Mouse (Mus musculus): ENCODE measurements around the gene Slit3. TPM values are rescaled to one million over a fixed set of nuclear protein-coding genes. Genes with fewer than 3 reads are reported as not detected.
A peak's percentile ranks its signal among the peaks of the same experiment; 100 is the strongest.

Gene Slit3
- total RNA-seq, 2 experiments from 2014 or later, result 12.5 to 17.9 TPM

- DNase-seq, result no peak
Measured at GRCm38 (mm10) chr11:35703471-35703870, 582.4 kb downstream of the Slit3 start.

- no peak for DNase-seq
Measured at GRCm38 (mm10) chr11:35704381-35704780, 583.4 kb downstream of the Slit3 start.

- DNase-seq, result no peak
Measured at GRCm38 (mm10) chr11:35704927-35705326, 583.9 kb downstream of the Slit3 start.

DNA sequence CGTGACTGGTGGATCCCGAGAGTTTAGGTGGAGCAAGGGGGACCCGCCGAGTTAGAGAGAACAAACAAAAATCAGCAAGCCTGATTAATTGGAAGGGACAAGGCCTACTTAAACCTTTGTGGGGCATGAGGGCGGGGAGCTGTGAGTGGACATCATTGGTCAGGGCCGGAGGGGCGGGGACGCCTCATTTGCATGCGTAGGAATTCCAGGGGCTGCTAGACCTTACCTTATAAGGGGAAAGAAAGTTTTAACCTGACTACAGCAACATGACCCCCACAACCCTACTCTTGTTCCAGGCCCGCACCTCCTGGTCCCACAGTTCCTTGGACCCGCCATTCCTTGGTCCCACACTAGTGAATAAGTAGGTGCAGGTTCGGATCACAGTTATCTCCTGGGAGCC lies 586.4 kb downstream of the Slit3 start:
- DNase-seq, result no peak

- DNase-seq, result no peak
Measured at GRCm38 (mm10) chr11:35711314-35711713, 590.3 kb downstream of the Slit3 start.

DNA sequence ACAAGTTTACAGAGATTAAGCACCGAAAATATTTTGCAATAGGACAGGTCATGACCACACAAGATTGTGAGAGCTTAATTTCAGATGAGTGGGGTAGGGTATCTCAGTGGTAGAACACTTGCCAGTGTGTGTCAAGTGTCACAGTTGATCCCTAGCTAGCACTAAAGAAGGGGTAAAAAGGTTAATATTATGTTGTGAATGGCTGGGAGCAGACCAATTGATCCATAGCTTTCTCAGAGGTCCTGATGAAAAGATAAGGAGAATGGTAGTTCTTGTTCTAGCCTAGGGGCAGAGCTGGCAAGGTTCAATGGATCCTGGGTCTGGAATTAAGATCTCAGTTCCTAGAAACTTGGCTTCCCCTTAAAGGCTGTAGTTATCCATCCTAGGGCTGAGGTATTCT lies 597.9 kb downstream of the Slit3 start:
- DNase-seq, result no peak

DNA sequence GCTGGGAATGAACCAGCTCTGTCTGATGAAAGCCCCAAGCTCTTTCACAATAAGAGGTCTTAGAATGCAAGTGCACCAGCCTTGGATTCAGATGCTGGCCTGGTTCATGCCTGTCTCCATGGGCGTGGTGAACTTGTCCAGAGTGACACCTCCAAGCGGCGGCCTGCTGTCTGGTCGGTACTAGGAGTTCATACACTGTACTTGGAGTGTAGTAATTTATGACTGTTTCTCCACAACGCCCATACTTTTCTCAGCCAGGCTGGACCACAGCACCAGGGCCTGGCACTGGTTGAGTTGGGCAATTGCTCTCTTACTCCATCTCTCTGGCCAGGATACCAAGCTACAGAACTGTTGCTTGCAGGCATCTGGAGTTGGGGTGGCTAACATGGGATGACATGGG lies 602.9 kb downstream of the Slit3 start:
- no peak for DNase-seq

DNA sequence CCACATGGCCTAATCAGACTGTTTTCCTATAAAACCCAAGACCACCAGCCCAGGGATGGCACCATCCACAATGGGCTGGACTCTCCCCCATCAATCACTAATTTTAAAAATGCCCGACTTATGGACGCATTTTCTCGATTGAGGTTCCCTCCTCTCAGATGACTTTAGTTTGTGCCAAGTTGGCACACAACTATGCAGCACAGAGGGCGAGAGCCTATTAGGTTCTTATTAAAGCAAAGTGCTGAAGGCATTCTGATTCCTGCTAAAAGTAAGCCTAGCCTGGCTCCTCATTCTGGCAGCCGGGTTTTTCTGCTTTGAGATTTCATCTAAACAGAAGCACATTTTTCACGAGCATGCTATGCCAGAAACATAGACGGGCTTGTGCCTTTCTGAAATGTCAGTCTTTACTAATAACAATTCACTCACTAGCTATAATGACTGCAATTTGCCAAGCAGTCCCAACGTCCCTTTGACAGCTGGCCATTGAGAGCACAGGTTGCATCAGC lies 605.4 kb downstream of the Slit3 start:
- no peak for DNase-seq

- no peak for DNase-seq
Measured at GRCm38 (mm10) chr11:35728200-35728599, 607.2 kb downstream of the Slit3 start.

GRCm38 (mm10) chr11:35729186-35729585 lies 608.2 kb downstream of the Slit3 start:
- no peak for DNase-seq

- DNase-seq, result no peak
Measured at GRCm38 (mm10) chr11:35732366-35732765, 611.3 kb downstream of the Slit3 start.

- DNase-seq, result no peak
Measured at GRCm38 (mm10) chr11:35736817-35737216, 615.8 kb downstream of the Slit3 start.

DNA sequence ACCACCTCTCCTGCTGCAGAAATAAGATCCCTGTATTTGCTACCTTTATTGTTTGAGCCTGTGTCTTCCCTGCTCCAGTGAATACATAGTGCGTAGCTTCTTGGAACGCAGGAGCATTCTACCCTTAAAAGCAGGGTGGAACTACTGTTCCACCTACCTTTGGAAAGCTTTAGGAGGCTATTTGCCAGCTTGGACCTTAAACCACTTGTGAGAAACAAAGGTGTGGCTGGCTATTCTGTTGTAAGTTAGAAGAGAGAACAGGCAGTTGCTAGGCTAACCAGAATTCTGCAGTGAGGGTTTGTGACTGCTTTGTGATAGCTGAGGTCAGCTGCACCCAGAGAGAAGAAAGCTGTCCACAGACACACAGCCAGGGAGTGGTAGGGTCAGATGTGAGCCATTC lies 616.2 kb downstream of the Slit3 start:
- no peak for DNase-seq

DNA sequence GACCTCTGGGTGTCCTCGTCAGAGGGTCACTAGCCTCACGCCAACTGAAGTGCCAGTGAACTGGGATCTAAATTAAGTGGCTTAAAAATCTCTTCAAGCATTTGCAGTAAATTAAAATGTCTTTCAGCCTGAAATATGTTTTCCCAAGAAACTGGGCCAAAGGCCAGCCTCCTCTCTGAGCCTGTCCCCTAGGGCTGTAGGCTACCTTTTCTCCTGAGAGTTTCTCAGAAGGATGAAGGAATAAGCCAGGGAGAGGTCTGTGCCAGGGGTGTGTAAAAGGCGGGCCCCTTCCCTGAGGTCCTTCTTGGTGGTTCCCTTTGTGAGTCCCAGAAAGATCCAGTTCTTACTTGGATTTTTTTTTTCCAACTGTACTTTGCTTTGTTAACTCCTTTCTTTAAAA lies 617.1 kb downstream of the Slit3 start:
- DNase-seq, result no peak

DNA sequence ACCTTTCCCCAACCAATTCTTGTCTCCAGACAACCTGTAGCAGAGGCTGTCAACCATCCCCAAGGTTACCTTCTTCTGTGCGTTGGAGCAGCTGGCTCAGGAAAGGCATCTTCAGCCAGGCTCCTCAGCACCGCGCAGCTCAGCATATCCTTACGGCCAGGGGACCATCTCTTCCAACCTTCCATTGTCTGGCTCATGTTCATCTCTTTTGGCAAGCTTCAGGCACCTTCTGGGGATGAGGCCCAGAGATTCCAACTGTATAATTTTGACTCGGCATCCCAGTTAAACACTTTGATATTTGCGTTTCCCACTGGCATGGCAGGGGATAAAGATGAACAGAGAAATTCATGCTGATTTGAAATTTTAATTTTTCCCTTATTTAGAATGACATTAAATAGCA lies 622.6 kb downstream of the Slit3 start:
- no peak for DNase-seq

- DNase-seq, result no peak
Measured at GRCm38 (mm10) chr11:35744571-35744970, 623.5 kb downstream of the Slit3 start.

DNA sequence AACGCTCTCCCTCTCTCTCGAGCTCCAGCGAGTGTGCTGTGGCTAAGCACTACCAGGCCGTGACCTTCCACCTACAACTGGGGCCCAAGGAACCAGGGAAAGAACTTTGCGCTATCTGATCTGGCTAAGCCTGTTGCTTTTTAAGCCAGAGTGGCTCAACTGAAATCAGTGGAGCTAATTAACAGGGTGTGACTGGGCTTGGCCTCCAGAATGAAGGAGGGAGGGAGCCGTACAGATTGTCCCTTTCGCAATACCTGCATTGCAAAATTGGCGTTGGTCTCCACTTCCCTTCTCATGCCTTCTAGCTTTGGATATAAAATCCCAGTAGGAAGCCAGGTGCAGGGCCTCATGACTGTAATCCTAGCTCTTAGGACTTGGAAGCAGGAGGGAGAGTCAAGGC lies 629.6 kb downstream of the Slit3 start:
- peak; percentile 7 for DNase-seq

DNA sequence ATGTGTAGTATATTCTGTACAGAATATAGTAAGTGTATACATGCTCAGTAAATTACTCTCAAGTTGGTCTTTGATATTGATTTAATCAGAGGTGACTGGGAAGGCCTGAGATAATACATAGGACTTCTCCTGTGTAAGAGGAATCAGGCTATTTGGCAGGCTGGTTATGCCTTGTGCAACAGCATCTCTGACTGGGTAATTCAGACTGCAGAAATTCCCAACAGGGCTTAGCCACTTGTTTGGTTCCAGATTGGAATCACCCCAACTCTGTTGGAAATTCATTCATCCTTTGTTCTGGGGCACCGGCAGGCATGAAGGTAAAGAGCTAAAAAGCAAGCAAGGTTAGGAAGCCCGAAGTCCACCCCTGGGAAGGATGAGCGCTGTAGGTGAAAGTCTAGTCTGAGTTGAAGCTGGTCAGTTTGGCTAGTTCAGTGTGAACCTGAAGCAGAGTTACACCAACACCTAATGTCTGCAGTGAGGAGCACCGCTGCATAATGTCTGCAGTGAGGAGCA lies 633.9 kb downstream of the Slit3 start:
- DNase-seq, result no peak

DNA sequence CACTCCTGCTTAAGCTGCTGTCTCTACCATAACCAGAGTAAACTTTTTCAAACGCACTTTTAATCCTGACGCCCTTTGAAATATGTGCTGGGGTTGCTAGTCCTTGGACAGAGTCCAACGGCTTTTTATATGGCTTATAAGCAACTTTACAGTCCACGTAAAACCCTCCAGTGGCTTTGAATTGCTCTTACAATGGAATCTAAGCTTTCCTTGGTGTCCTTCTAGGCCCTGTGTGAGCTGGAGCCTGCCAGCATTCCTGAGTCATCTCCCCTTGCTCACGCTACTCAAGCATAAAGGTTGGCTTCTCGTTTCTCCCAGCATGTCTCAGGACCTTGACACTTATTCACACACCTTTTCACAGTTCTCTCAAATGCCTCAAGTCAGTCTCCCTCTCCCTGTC lies 634.5 kb downstream of the Slit3 start:
- DNase-seq, result no peak

GRCm38 (mm10) chr11:35756411-35757303 lies 635.6 kb downstream of the Slit3 start:
- no peak for DNase-seq
